Mouse (Mus musculus): ENCODE measurements around the gene Rapgef3.

DNA sequence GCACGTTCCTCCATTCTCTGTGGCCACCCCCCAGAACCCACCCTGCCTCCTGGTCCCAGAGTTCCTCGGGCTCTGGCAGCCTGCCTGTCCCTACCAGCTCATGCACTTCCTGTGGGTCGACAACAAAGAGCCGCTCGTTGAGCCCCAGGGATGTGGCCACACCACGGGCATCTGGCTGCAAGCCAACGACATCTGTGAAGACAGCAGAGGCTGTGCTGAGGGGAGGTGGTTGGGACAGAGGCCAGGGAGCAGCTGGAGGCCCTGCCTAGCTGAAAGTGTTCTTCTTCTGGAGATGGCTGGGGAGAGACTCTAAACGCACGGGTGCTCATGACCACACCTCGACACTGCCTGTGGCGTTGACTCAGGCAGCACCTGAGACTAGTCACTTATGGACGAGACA lies 17.1 kb downstream of the Rapgef3 start:
- TF ChIP-seq CTCF (IDR thresholded peaks at IDR 0.05; ENCODE audit: low read depth) (no peak), EP300 (IDR thresholded peaks at IDR 0.05; ENCODE audit: low read depth) (no peak)
